Mouse (Mus musculus) embryonic facial prominence, embryonic 10.5 days (tissue): Measurements from ENCODE around the gene Astl. TPM values are rescaled to one million over a fixed set of nuclear protein-coding genes. Genes with fewer than 3 reads are reported as not detected.

ENCODE experiments used
- DNase-seq: peaks from one replicate; pipeline ENCODE4 v3.0.0-alpha.2; 2017; ENCODE audit warnings: low spot score
- H3K27ac ChIP-seq: fragments of 300-500 bp; sonication (generic); replicated peaks from 2 replicates; pipeline ENCODE4 v1.5.1; 2016; ENCODE audit warnings: mild to moderate bottlenecking
- H3K27me3 ChIP-seq: fragments of 300-500 bp; sonication (generic); replicated peaks from 2 replicates; pipeline ENCODE4 v1.6.1; 2016; ENCODE audit warnings: low read depth, mild to moderate bottlenecking; ENCODE audit not compliant: poor library complexity, severe bottlenecking
- H3K36me3 ChIP-seq: fragments of 300-500 bp; sonication (generic); replicated peaks from 2 replicates; pipeline ENCODE4 v1.6.1; 2016; ENCODE audit warnings: mild to moderate bottlenecking, moderate library complexity
- H3K4me1 ChIP-seq: fragments of 300-500 bp; sonication (generic); 2 replicates; pipeline ENCODE4 v1.6.1; 2016
- H3K4me3 ChIP-seq: fragments of 300-500 bp; sonication (generic); 2 replicates; pipeline ENCODE4 v1.5.1; 2016; ENCODE audit warnings: mild to moderate bottlenecking, moderate library complexity
- H3K9me3 ChIP-seq: fragments of 300-500 bp; sonication (generic); 2 replicates; pipeline ENCODE4 v1.6.1; 2016; ENCODE audit warnings: mild to moderate bottlenecking
- WGBS: fragments of 180-500 bp; shearing (Covaris S2); methylation state at CpG from one replicate; pipeline ENCODE4 v1.1.7; 2016; 5-methylcytosine and 5-hydroxymethylcytosine counted together
- polyA plus RNA-seq: library from polyadenylated mRNA; unstranded; fragments of >200 nt; fragmentation: Nextera tagmentation; extraction: Ambion mirVana; gene quantifications from 2 replicates; pipeline ENCODE4 v1.2.1, GENCODE M21; 2016

The Astl gene
- polyA plus RNA-seq, 1 experiment from 2014 or later: 0.09 TPM

GRCm38 (mm10) chr2:127328090-127328851, 10.2 kb upstream of the Astl start:
- 76% methylated on average over 12 of the region's 12 CpGs for WGBS
- peak overlapping the region; percentile 51; the same call in 1 of the 2 replicates for H3K27ac ChIP-seq

GRCm38 (mm10) chr2:127332807-127333570, 5.5 kb upstream of the Astl start:
- Histone ChIP-seq H3K4me1 (peaks cover 51% of the 10 kb centered on the region), H3K9me3 (no peaks in the 10 kb centered on the region), H3K27me3 (peaks cover 48% of the 10 kb centered on the region), H3K36me3 (no peaks in the 10 kb centered on the region), H3K4me3 (no peak overlapping the region), H3K27ac (no peak overlapping the region)
- 81% methylated on average over 14 of the region's 14 CpGs for WGBS
- DNase-seq: no peak

More at GRCm38 (mm10) chr2:127328090-127328851, 10.2 kb upstream of the Astl start:
- H3K4me3 ChIP-seq: no peak overlapping the region
- H3K27me3 ChIP-seq: peaks cover 3% of the 10 kb centered on the region
- H3K4me1 ChIP-seq: peaks cover 16% of the 10 kb centered on the region
- no peak for DNase-seq
- H3K36me3 ChIP-seq: no peaks in the 10 kb centered on the region
- no peaks in the 10 kb centered on the region for H3K9me3 ChIP-seq

- Histone ChIP-seq H3K9me3 (no peaks in the 10 kb centered on the region), H3K27ac (0 out of 2 replicates have a peak overlapping the region, but pooled peaks have one; percentile 2), H3K4me1 (peaks cover 47% of the 10 kb centered on the region), H3K4me3 (no peak overlapping the region), H3K27me3 (peaks cover 54% of the 10 kb centered on the region), H3K36me3 (no peaks in the 10 kb centered on the region)
- no peak for DNase-seq
- 74% methylated on average over 5 of the region's 5 CpGs for WGBS
These were observed 4.4 kb upstream of the Astl start for GRCm38 (mm10) chr2:127333945-127334603.

- WGBS: 42% methylated on average over 11 of the region's 11 CpGs
- no peak overlapping the region for H3K27ac ChIP-seq
- 0 out of 2 replicates have a peak overlapping the region, but pooled peaks have one; percentile 59 for H3K4me3 ChIP-seq
These were observed 3.3 kb upstream of the Astl start for GRCm38 (mm10) chr2:127335078-127335541.

GRCm38 (mm10) chr2:127335767-127336496, 2.5 kb upstream of the Astl start, which contains the start of gene Dusp2:
Gene Dusp2, plus strand, starts transcription at chr2:127336159.
- under 1% methylated on average over 76 of the region's 76 CpGs for WGBS

More at GRCm38 (mm10) chr2:127335078-127335541, 3.3 kb upstream of the Astl start:
- no peaks in the 10 kb centered on the region for H3K9me3 ChIP-seq
- DNase-seq: no peak
- no peaks in the 10 kb centered on the region for H3K36me3 ChIP-seq
- H3K4me1 ChIP-seq: peaks cover 47% of the 10 kb centered on the region
- peaks cover 59% of the 10 kb centered on the region for H3K27me3 ChIP-seq

GRCm38 (mm10) chr2:127336497-127336832, 2.0 kb upstream of the Astl start:
- H3K36me3 ChIP-seq: no peaks in the 10 kb centered on the region
- DNase-seq: no peak
- peaks cover 59% of the 10 kb centered on the region for H3K27me3 ChIP-seq
- H3K4me1 ChIP-seq: peaks cover 47% of the 10 kb centered on the region
- H3K27ac ChIP-seq: peak overlapping the region; percentile 69
- peak overlapping the region; percentile 59 for H3K4me3 ChIP-seq
- 2% methylated on average over 33 of the region's 33 CpGs for WGBS
- H3K9me3 ChIP-seq: no peaks in the 10 kb centered on the region

More at GRCm38 (mm10) chr2:127335767-127336496, 2.5 kb upstream of the Astl start, which contains the start of gene Dusp2:
- Histone ChIP-seq H3K36me3 (no peaks in the 10 kb centered on the region), H3K9me3 (no peaks in the 10 kb centered on the region), H3K27ac (peak within 1 kb of the TSS; percentile 69), H3K4me1 (peaks cover 47% of the 10 kb centered on the region), H3K4me3 (peak within 1 kb of the TSS; percentile 59), H3K27me3 (peaks cover 59% of the 10 kb centered on the region)
- DNase-seq: peak; percentile 75

GRCm38 (mm10) chr2:127336885-127337284, 1.6 kb upstream of the Astl start:
- no peak for DNase-seq

GRCm38 (mm10) chr2:127337531-127337930, 908 bp upstream of the Astl start:
- Histone ChIP-seq H3K9me3 (no peaks in the 10 kb centered on the region), H3K4me3 (peak overlapping the region; percentile 59), H3K27ac (no peak overlapping the region), H3K4me1 (peaks cover 47% of the 10 kb centered on the region), H3K27me3 (peaks cover 59% of the 10 kb centered on the region), H3K36me3 (no peaks in the 10 kb centered on the region)
- WGBS: 66% methylated on average over 11 of the region's 11 CpGs
- no peak for DNase-seq

More at GRCm38 (mm10) chr2:127336885-127337284, 1.6 kb upstream of the Astl start:
- Histone ChIP-seq H3K36me3 (no peaks in the 10 kb centered on the region), H3K27ac (peak overlapping the region; percentile 69; the same call in 1 of the 2 replicates), H3K27me3 (peaks cover 59% of the 10 kb centered on the region), H3K4me3 (peak overlapping the region; percentile 59), H3K4me1 (peaks cover 47% of the 10 kb centered on the region), H3K9me3 (no peaks in the 10 kb centered on the region)
- whole genome bisulfite sequencing: 43% methylated on average over 5 of the region's 5 CpGs

GRCm38 (mm10) chr2:127338012-127338411, 427 bp upstream of the Astl start:
- Histone ChIP-seq H3K4me3 (peak overlapping the region; percentile 59; the same call in 1 of the 2 replicates), H3K9me3 (no peaks in the 10 kb centered on the region)
- WGBS: 59% methylated on average over 7 of the region's 7 CpGs

GRCm38 (mm10) chr2:127338833-127339232, 394 bp downstream of the Astl start:
- no peaks in the 10 kb centered on the region for H3K9me3 ChIP-seq
- no peak overlapping the region for H3K4me3 ChIP-seq
- H3K4me1 ChIP-seq: peaks cover 40% of the 10 kb centered on the region
- H3K36me3 ChIP-seq: no peaks in the 10 kb centered on the region
- H3K27me3 ChIP-seq: peaks cover 58% of the 10 kb centered on the region
- WGBS: 77% methylated on average over 4 of the region's 4 CpGs
- H3K27ac ChIP-seq: no peak overlapping the region
- no peak for DNase-seq

More at GRCm38 (mm10) chr2:127338012-127338411, 427 bp upstream of the Astl start:
- H3K36me3 ChIP-seq: no peaks in the 10 kb centered on the region
- peaks cover 47% of the 10 kb centered on the region for H3K4me1 ChIP-seq
- no peak for DNase-seq
- H3K27ac ChIP-seq: no peak overlapping the region
- H3K27me3 ChIP-seq: peaks cover 59% of the 10 kb centered on the region

GRCm38 (mm10) chr2:127339262-127339661, 823 bp downstream of the Astl start:
- Histone ChIP-seq H3K27me3 (peaks cover 55% of the 10 kb centered on the region), H3K4me1 (peaks cover 36% of the 10 kb centered on the region), H3K9me3 (no peaks in the 10 kb centered on the region), H3K4me3 (no peak overlapping the region), H3K36me3 (no peaks in the 10 kb centered on the region), H3K27ac (no peak overlapping the region)
- no peak for DNase-seq
- WGBS: 83% methylated on average over 6 of the region's 6 CpGs
